18 mouse cellular contexts compared by ENCODE assay signal in the genomic region with DNA sequence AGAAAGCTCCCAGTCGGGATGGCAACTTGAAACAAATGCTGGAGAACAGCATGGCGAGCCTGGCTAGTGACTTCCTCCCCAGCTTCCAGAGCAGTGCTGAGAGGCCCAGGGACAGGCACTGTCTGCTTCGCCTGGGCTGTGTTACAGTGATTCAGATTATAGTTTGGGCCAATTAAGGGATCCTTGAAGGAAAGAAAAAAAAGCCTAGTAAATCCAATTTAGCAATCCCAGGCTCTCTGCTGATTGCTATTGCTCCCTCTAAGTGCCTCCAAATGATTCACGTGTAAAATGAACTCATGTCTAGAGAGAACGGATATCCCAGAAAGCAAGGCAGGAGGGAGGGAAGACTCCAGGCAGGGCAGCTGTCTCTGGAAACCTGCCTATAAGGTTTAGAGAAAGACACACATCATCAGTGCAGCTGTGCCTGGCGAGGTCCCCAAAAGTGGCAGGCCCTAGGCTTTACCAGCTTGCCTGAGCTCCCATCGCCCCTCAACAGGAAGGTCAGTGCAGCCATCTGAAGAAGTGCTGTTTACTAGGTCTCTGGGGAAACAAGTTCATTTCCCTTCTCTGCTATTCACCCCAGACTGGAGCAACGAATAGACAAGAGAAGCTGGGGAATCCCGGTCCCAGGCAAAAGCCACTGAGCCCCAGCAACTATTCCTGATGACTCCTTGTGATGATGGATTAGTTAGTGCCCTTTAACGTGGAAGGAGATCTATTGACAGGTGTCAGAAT. TPM values are rescaled to one million over a fixed set of nuclear protein-coding genes. Genes with fewer than 3 reads are reported as not detected.
DNase-seq lines count a peak whose midpoint lies in the region; ATAC-seq lines count a peak whose summit lies in the region.
"Had no signal": no experiment of that assay in that cellular context is flagged by ENCODE, and none has a peak within 500 bp of the region (broad histone marks: within the 10 kb centered on the region; RNA-seq: fewer than 3 reads in every experiment).

No protein-coding gene starts in this region.

- 77% methylated on average over 10 of the region's 10 CpGs for WGBS in kidney, embryonic 15.5 days

- no peaks in the 10 kb centered on the region for H3K4me1 ChIP-seq in kidney, embryonic 15.5 days
- H3K4me1 ChIP-seq: limb, embryonic 13.5 days had no signal

- peaks cover 86% of the 10 kb centered on the region for H3K36me3 ChIP-seq in kidney, embryonic 15.5 days

- H3K9ac ChIP-seq in kidney, embryonic 15.5 days = no peak overlapping the region
- H3K9ac ChIP-seq: heart, embryonic 12.5 days; limb, embryonic 13.5 days had no signal

- H3K27ac ChIP-seq in kidney, embryonic 15.5 days = 0 out of 2 replicates have a peak overlapping the region, but pooled peaks have one; percentile 29
- H3K27ac ChIP-seq: limb, embryonic 13.5 days; midbrain, embryonic 10.5 days had no signal

- no peak for ATAC-seq in kidney, embryonic 15.5 days (replicated peaks; ENCODE audit: low FRiP score)
- ATAC-seq: CD4-positive, CD25-positive, alpha-beta regulatory T cell, adult 4 months; inflammation-experienced regulatory T-cells, adult 6 months had no signal

- DNase-seq in heart, adult 11 months = peak; percentile 94
- DNase-seq in heart, postnatal 10 days = no peak
- DNase-seq in kidney, postnatal 4 days = no peak
- DNase-seq in A20 (ENCODE audit: low read depth, low spot score) = peak; percentile 29
- DNase-seq in MN1 (ENCODE audit: low spot score) = peak; percentile 88
- DNase-seq in right cerebral cortex, postnatal 4 days = no peak
- DNase-seq in ovary, postnatal 14 days (ENCODE audit: low spot score) = no peak
- DNase-seq: cerebellum, adult 11 months; kidney, adult 9 months; right cerebral cortex, postnatal 25 days; thymus, postnatal 25 days had no signal

- no peaks in the 10 kb centered on the region for H3K9me3 ChIP-seq in kidney, embryonic 15.5 days (replicated peaks)
- H3K9me3 ChIP-seq: heart, embryonic 12.5 days; limb, embryonic 13.5 days; midbrain, embryonic 10.5 days had no signal

- H3K4me2 ChIP-seq in kidney, embryonic 15.5 days = no peak overlapping the region
- H3K4me2 ChIP-seq: heart, embryonic 12.5 days; limb, embryonic 13.5 days had no signal

- no peaks in the 10 kb centered on the region for H3K27me3 ChIP-seq in kidney, embryonic 15.5 days
- H3K27me3 ChIP-seq: heart, embryonic 12.5 days; limb, embryonic 13.5 days had no signal

- intact Hi-C loops in heart, postnatal 10 days (cut with DNase I) = loop anchor here (5.0 kb wide), 1 partner anchor 54 kb away; no protein-coding TSS in a partner anchor

- no peak overlapping the region for H3K4me3 ChIP-seq in kidney, embryonic 15.5 days (replicated peaks)
- H3K4me3 ChIP-seq: heart, embryonic 12.5 days; limb, embryonic 13.5 days; midbrain, embryonic 10.5 days; myocyte had no signal

RNA-seq across cellular contexts. Expression of a gene that starts 25.0 kb away (rescaled TPM):
- total RNA-seq in heart, postnatal 10 days (2021) = 10 to 100 TPM; 39.9 to 42.8 TPM
- 122 and 123 TPM in 2 replicates for polyA plus RNA-seq in kidney, embryonic 15.5 days (2015; fragmentation: Nextera tagmentation; extraction: Ambion mirVana)

RNA-seq across cellular contexts. Expression of a gene that starts 30.3 kb away (rescaled TPM):
- 10 to 100 TPM; 45.9 to 47.7 TPM for total RNA-seq in heart, postnatal 10 days (2021)
- polyA plus RNA-seq in kidney, embryonic 15.5 days (2015; fragmentation: Nextera tagmentation; extraction: Ambion mirVana) = 37.7 and 40.6 TPM in 2 replicates

RNA-seq across cellular contexts. Expression of a gene that starts 43.4 kb away (rescaled TPM):
- total RNA-seq in heart, postnatal 10 days (2021) = 10 to 100 TPM; 22.7 to 24.3 TPM
- polyA plus RNA-seq in kidney, embryonic 15.5 days (2015; fragmentation: Nextera tagmentation; extraction: Ambion mirVana) = 32.8 and 35.7 TPM in 2 replicates

Comparison
In these comparisons a context has a peak if more than half of its experiments do, and no peak if none do; other contexts are left out.
1. DNase-seq: peak in heart, adult 11 months (single experiment), A20 (single experiment) and MN1 (single experiment); none in heart, postnatal 10 days (0 of 2), kidney, postnatal 4 days (0 of 2), right cerebral cortex, postnatal 4 days (single experiment) and ovary, postnatal 14 days (single experiment).